Mouse (Mus musculus): ENCODE measurements at regions not wholly inside any gene's neighbourhood (a gene's known extent, or its start where the extent isn't known, plus 50 kb on each side); places are given as distances from the start of the nearest gene placed in this dataset.

DNA sequence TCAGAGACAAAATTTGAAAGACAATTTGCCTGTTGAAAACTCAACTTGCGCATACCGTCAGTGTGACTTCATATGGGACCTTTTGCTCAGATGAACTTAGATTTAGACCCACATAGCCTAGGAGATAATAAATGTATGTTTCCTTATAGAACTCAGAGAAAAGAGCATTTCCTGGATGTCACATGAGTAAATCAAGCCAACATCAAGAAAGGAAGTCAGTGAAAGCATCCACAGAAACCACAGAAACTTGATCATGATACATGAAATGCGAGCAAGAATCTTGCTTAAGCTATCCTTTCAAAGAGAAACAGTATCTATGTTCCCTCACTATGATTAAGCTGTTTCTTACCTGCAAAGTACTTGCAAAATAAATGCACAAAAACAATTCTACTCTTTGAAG is 104.1 kb upstream of the Klf6 start:
- 93% methylated on average over 3 of the region's 3 CpGs for WGBS
- Histone ChIP-seq H3K27me3 (ENCODE audit: control insufficient read depth, insufficient read depth, low read length) (no peaks in the 10 kb centered on the region), H3K9ac (ENCODE audit: low read length) (no peak overlapping the region), H3K4me1 (replicated peaks; ENCODE audit: control insufficient read depth, insufficient read depth) (no peaks in the 10 kb centered on the region), H3K27ac (replicated peaks) (no peak overlapping the region), H3K36me3 (ENCODE audit: control insufficient read depth, insufficient read depth, low read length) (no peaks in the 10 kb centered on the region), H3K4me2 (replicated peaks; ENCODE audit: low read depth) (no peak overlapping the region), H3K4me3 (ENCODE audit: low read depth, low read length) (no peak overlapping the region), H3K9me3 (ENCODE audit: control insufficient read depth, low read length) (no peaks in the 10 kb centered on the region)
- ATAC-seq (ENCODE audit: low FRiP score, low TSS enrichment) (no peak), DNase-seq (ENCODE audit: low spot score) (no peak)
- TF ChIP-seq EP300 (optimal IDR thresholded peaks at IDR 0.05) (no peak), CTCF (IDR thresholded peaks at IDR 0.05; ENCODE audit: low read depth) (no peak)

DNA sequence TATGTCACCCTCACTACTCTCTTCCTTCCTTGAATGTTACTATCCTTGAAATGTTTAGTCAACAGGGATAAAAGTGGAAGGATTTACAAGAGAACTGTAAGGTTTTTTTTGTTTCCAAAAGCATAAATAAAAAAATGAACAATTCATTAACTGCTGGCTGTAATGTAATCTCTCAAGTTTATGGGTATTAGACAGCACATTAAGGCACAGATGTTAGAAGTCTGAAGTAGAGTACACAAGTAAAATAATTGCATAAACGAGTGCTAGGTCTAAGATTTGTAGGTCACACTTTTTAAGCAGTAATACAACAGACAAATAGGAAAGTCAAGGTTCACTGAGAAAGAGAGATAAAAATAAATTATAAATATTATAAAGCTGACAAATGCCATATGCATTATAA is 103.3 kb upstream of the Klf6 start:
- no peaks in the 10 kb centered on the region for H3K9me3 ChIP-seq (ENCODE audit: control insufficient read depth, low read length)
- no peak overlapping the region for H3K4me2 ChIP-seq (replicated peaks; ENCODE audit: low read depth)
- ATAC-seq (ENCODE audit: low FRiP score, low TSS enrichment) (no peak), DNase-seq (ENCODE audit: low spot score) (no peak)
- 56% methylated on average over 1 of the region's 1 CpGs for WGBS
- H3K27me3 ChIP-seq (ENCODE audit: control insufficient read depth, insufficient read depth, low read length): no peaks in the 10 kb centered on the region
- no peak overlapping the region for H3K9ac ChIP-seq (ENCODE audit: low read length)
- no peaks in the 10 kb centered on the region for H3K4me1 ChIP-seq (replicated peaks; ENCODE audit: control insufficient read depth, insufficient read depth)
- no peak overlapping the region for H3K4me3 ChIP-seq (ENCODE audit: low read depth, low read length)
- no peak overlapping the region for H3K27ac ChIP-seq (replicated peaks)
- no peak for TF ChIP-seq EP300 (optimal IDR thresholded peaks at IDR 0.05)
- TF ChIP-seq CTCF (IDR thresholded peaks at IDR 0.05; ENCODE audit: low read depth): no peak
- no peaks in the 10 kb centered on the region for H3K36me3 ChIP-seq (ENCODE audit: control insufficient read depth, insufficient read depth, low read length)

DNA sequence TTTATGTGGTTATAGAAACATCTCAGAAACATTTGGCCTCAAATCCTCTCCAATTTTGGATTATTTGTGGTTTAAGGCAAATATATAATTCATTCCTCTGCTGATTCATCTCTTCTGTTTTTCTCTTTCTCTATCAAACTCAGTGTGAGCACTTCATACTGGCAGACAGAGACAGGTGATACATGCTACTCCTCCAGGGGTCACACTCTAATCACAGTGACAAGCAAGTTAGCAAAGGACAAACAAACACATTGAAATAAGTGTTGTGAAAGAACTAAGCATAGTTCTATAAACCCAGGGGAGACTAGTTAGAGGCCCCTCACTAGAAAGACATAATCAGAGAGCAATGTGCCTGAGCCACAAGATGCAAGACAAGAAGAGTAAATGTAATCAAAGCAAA is 101.3 kb upstream of the Klf6 start:
- Histone ChIP-seq H3K4me2 (replicated peaks; ENCODE audit: low read depth) (no peak overlapping the region), H3K9me3 (ENCODE audit: control insufficient read depth, low read length) (no peaks in the 10 kb centered on the region), H3K27me3 (ENCODE audit: control insufficient read depth, insufficient read depth, low read length) (no peaks in the 10 kb centered on the region), H3K27ac (replicated peaks) (no peak overlapping the region), H3K4me3 (ENCODE audit: low read depth, low read length) (no peak overlapping the region), H3K36me3 (ENCODE audit: control insufficient read depth, insufficient read depth, low read length) (no peaks in the 10 kb centered on the region), H3K9ac (ENCODE audit: low read length) (no peak overlapping the region), H3K4me1 (replicated peaks; ENCODE audit: control insufficient read depth, insufficient read depth) (no peaks in the 10 kb centered on the region)
- ATAC-seq (ENCODE audit: low FRiP score, low TSS enrichment) (no peak), DNase-seq (ENCODE audit: low spot score) (no peak)
- TF ChIP-seq CTCF (IDR thresholded peaks at IDR 0.05; ENCODE audit: low read depth) (no peak), EP300 (optimal IDR thresholded peaks at IDR 0.05) (no peak)

- Histone ChIP-seq H3K27ac (replicated peaks) (no peak overlapping the region), H3K4me3 (ENCODE audit: low read depth, low read length) (no peak overlapping the region), H3K4me2 (replicated peaks; ENCODE audit: low read depth) (no peak overlapping the region), H3K9ac (ENCODE audit: low read length) (no peak overlapping the region), H3K36me3 (ENCODE audit: control insufficient read depth, insufficient read depth, low read length) (no peaks in the 10 kb centered on the region), H3K9me3 (ENCODE audit: control insufficient read depth, low read length) (no peaks in the 10 kb centered on the region), H3K27me3 (ENCODE audit: control insufficient read depth, insufficient read depth, low read length) (no peaks in the 10 kb centered on the region), H3K4me1 (replicated peaks; ENCODE audit: control insufficient read depth, insufficient read depth) (no peaks in the 10 kb centered on the region)
- DNase-seq (ENCODE audit: low spot score) (no peak), ATAC-seq (ENCODE audit: low FRiP score, low TSS enrichment) (no peak)
- WGBS: 51% methylated on average over 6 of the region's 6 CpGs
- TF ChIP-seq CTCF (IDR thresholded peaks at IDR 0.05; ENCODE audit: low read depth) (no peak), EP300 (optimal IDR thresholded peaks at IDR 0.05) (no peak)
Observed at GRCm38 (mm10) chr13:5766394-5766793, 94.9 kb upstream of the Klf6 start.

- no peaks in the 10 kb centered on the region for H3K27me3 ChIP-seq (ENCODE audit: control insufficient read depth, insufficient read depth, low read length)
- no peak overlapping the region for H3K27ac ChIP-seq (replicated peaks)
- no peaks in the 10 kb centered on the region for H3K36me3 ChIP-seq (ENCODE audit: control insufficient read depth, insufficient read depth, low read length)
- no peak for TF ChIP-seq EP300 (optimal IDR thresholded peaks at IDR 0.05)
- no peak for TF ChIP-seq CTCF (IDR thresholded peaks at IDR 0.05; ENCODE audit: low read depth)
- ATAC-seq (ENCODE audit: low FRiP score, low TSS enrichment) (no peak), DNase-seq (ENCODE audit: low spot score) (no peak)
- no peaks in the 10 kb centered on the region for H3K4me1 ChIP-seq (replicated peaks; ENCODE audit: control insufficient read depth, insufficient read depth)
- 90% methylated on average over 1 of the region's 1 CpGs for WGBS
- no peaks in the 10 kb centered on the region for H3K9me3 ChIP-seq (ENCODE audit: control insufficient read depth, low read length)
- H3K9ac ChIP-seq (ENCODE audit: low read length): no peak overlapping the region
- no peak overlapping the region for H3K4me2 ChIP-seq (replicated peaks; ENCODE audit: low read depth)
- no peak overlapping the region for H3K4me3 ChIP-seq (ENCODE audit: low read depth, low read length)
Observed at GRCm38 (mm10) chr13:5767202-5767601, 94.1 kb upstream of the Klf6 start.

DNA sequence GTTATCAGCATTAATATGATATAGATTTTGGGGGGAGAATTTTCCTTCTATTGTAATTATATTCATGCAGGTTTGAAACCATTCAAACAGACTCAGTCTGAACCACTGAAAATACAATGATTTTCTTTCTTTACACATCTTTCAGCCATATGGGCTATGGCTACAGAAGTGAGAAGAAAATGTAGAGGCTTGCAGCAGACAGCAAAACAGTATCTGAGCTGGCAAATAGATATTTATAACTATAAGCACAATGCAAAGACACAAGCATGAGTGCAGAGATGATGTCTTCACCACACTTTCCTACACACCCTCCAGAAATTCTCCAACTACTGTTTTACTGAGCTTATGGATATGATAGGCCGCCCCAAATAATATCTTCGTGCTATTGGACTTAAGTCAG is 92.6 kb upstream of the Klf6 start:
- Histone ChIP-seq H3K27me3 (ENCODE audit: control insufficient read depth, insufficient read depth, low read length) (no peaks in the 10 kb centered on the region), H3K27ac (replicated peaks) (peak overlapping the region; percentile 66), H3K4me3 (ENCODE audit: low read depth, low read length) (no peak overlapping the region), H3K9me3 (ENCODE audit: control insufficient read depth, low read length) (no peaks in the 10 kb centered on the region), H3K4me2 (replicated peaks; ENCODE audit: low read depth) (no peak overlapping the region), H3K4me1 (replicated peaks; ENCODE audit: control insufficient read depth, insufficient read depth) (no peaks in the 10 kb centered on the region), H3K36me3 (ENCODE audit: control insufficient read depth, insufficient read depth, low read length) (no peaks in the 10 kb centered on the region), H3K9ac (ENCODE audit: low read length) (no peak overlapping the region)
- WGBS: 91% methylated on average over 2 of the region's 2 CpGs
- TF ChIP-seq EP300 (optimal IDR thresholded peaks at IDR 0.05) (no peak), CTCF (IDR thresholded peaks at IDR 0.05; ENCODE audit: low read depth) (no peak)
- no peak for DNase-seq (ENCODE audit: low spot score)
- ATAC-seq (ENCODE audit: low FRiP score, low TSS enrichment): no peak

Measured in stomach, postnatal 0 days (tissue).